Comparison of ENCODE assay signal across 17 mouse cellular contexts in genomic region chr9:108999167-108999526, GRCm38 (mm10). TPM values are rescaled to one million over a fixed set of nuclear protein-coding genes. Genes with fewer than 3 reads are reported as not detected.
DNase-seq lines count a peak whose midpoint lies in the region; ATAC-seq and TF ChIP-seq lines count a peak whose summit lies in the region.
"Had no signal": no experiment of that assay in that cellular context is flagged by ENCODE, and none has a peak within 500 bp of the region (broad histone marks: within the 10 kb centered on the region; RNA-seq: fewer than 3 reads in every experiment).

No protein-coding gene starts in this region.

- H3K36me3 ChIP-seq in hindbrain, postnatal 0 days (ENCODE audit: insufficient read depth, low read length), result no peaks in the 10 kb centered on the region; the same call in 1 of the 2 replicates
- H3K36me3 ChIP-seq in hindbrain, embryonic 14.5 days (replicated peaks; ENCODE audit: control insufficient read depth, insufficient read depth), result no peaks in the 10 kb centered on the region
- peaks cover 8% of the 10 kb centered on the region; the same call in 1 of the 2 replicates for H3K36me3 ChIP-seq in midbrain, postnatal 0 days (ENCODE audit: insufficient read depth, low read length)
- H3K36me3 ChIP-seq in midbrain, embryonic 13.5 days, result peaks cover 7% of the 10 kb centered on the region; the same call in 1 of the 2 replicates
- peaks cover 20% of the 10 kb centered on the region for H3K36me3 ChIP-seq in small intestine, adult 2 months (ENCODE audit: control insufficient read depth, insufficient read depth, low read length)

- H3K27ac ChIP-seq in hindbrain, postnatal 0 days, result 0 out of 2 replicates have a peak overlapping the region, but pooled peaks have one; percentile 36
- no peak overlapping the region for H3K27ac ChIP-seq in hindbrain, embryonic 14.5 days
- H3K27ac ChIP-seq in midbrain, postnatal 0 days (ENCODE audit: low read depth, low read length), result peak overlapping the region; percentile 38; the same call in 1 of the 2 replicates
- no peak overlapping the region for H3K27ac ChIP-seq in midbrain, embryonic 13.5 days
- peak overlapping the region; percentile 62 for H3K27ac ChIP-seq in small intestine, adult 2 months (ENCODE audit: insufficient read depth, low read depth, low read length)
- H3K27ac ChIP-seq: embryonic facial prominence, embryonic 12.5 days; neural tube, embryonic 13.5 days had no signal

- no peak for TF ChIP-seq POLR2A in small intestine, adult 2 months (IDR thresholded peaks at IDR 0.05; ENCODE audit: low read depth, low read length)

- no peak for ATAC-seq in hindbrain, postnatal 0 days
- ATAC-seq in hindbrain, embryonic 14.5 days (ENCODE audit: low FRiP score), result no peak
- no peak for ATAC-seq in midbrain, postnatal 0 days (ENCODE audit: low FRiP score)
- ATAC-seq in midbrain, embryonic 13.5 days, result no peak
- ATAC-seq: forebrain, embryonic 16.5 days; hindbrain, embryonic 16.5 days had no signal

- DNase-seq in hindbrain, postnatal 0 days (ENCODE audit: low spot score), result peak; percentile 16
- DNase-seq in hindbrain, embryonic 14.5 days (ENCODE audit: low spot score), result no peak
- no peak for DNase-seq in midbrain, postnatal 0 days (ENCODE audit: low spot score)
- DNase-seq in brain, adult 2 months (ENCODE audit: low read depth, low spot score), result peak; percentile 54
- DNase-seq in embryo, embryonic 9.5 days (ENCODE audit: extremely low spot score), result no peak
- DNase-seq in embryo, embryonic 10 days (ENCODE audit: low spot score), result no peak
- DNase-seq: gastrocnemius, postnatal 36 days; kidney, postnatal 14 days had no signal

- H3K9ac ChIP-seq in hindbrain, postnatal 0 days (replicated peaks; ENCODE audit: low read length), result no peak overlapping the region
- no peak overlapping the region for H3K9ac ChIP-seq in hindbrain, embryonic 14.5 days
- 0 out of 2 replicates have a peak overlapping the region, but pooled peaks have one; percentile 24 for H3K9ac ChIP-seq in midbrain, postnatal 0 days (replicated peaks; ENCODE audit: low read length, poor library complexity, severe bottlenecking)
- no peak overlapping the region for H3K9ac ChIP-seq in midbrain, embryonic 13.5 days (replicated peaks)
- H3K9ac ChIP-seq: embryonic facial prominence, embryonic 12.5 days had no signal

- H3K27me3 ChIP-seq in hindbrain, postnatal 0 days (ENCODE audit: insufficient read depth, low read length), result no peaks in the 10 kb centered on the region
- H3K27me3 ChIP-seq in hindbrain, embryonic 14.5 days (ENCODE audit: control insufficient read depth, insufficient read depth, low read length), result no peaks in the 10 kb centered on the region
- H3K27me3 ChIP-seq in midbrain, postnatal 0 days (ENCODE audit: insufficient read depth, low read length), result no peaks in the 10 kb centered on the region
- no peaks in the 10 kb centered on the region for H3K27me3 ChIP-seq in midbrain, embryonic 13.5 days
- no peaks in the 10 kb centered on the region for H3K27me3 ChIP-seq in small intestine, adult 2 months (ENCODE audit: control insufficient read depth, insufficient read depth, low read length)
- H3K27me3 ChIP-seq: embryonic facial prominence, embryonic 12.5 days; neural tube, embryonic 13.5 days had no signal

- no peak for TF ChIP-seq CTCF in hindbrain, postnatal 0 days (IDR thresholded peaks at IDR 0.05; ENCODE audit: low read depth)
- no peak for TF ChIP-seq CTCF in midbrain, postnatal 0 days (IDR thresholded peaks at IDR 0.05)
- no peak for TF ChIP-seq CTCF in small intestine, adult 2 months (IDR thresholded peaks at IDR 0.05; ENCODE audit: extremely low read depth, insufficient read length, insufficient replicate concordance, low read depth, low read length)

- peak overlapping the region; percentile 23; the same call in 1 of the 2 replicates for H3K4me2 ChIP-seq in hindbrain, postnatal 0 days (ENCODE audit: low read depth, low read length)
- no peak overlapping the region for H3K4me2 ChIP-seq in hindbrain, embryonic 14.5 days (replicated peaks)
- peak overlapping the region; percentile 15; the same call in 1 of the 2 replicates for H3K4me2 ChIP-seq in midbrain, postnatal 0 days (ENCODE audit: low read depth, low read length, poor library complexity, severe bottlenecking)
- no peak overlapping the region for H3K4me2 ChIP-seq in midbrain, embryonic 13.5 days (replicated peaks)
- H3K4me2 ChIP-seq: embryonic facial prominence, embryonic 12.5 days; midbrain, embryonic 11.5 days; neural tube, embryonic 13.5 days had no signal

- no peaks in the 10 kb centered on the region for H3K9me3 ChIP-seq in hindbrain, postnatal 0 days (ENCODE audit: low read length)
- H3K9me3 ChIP-seq in hindbrain, embryonic 14.5 days (ENCODE audit: control insufficient read depth, low read length), result no peaks in the 10 kb centered on the region
- no peaks in the 10 kb centered on the region for H3K9me3 ChIP-seq in midbrain, postnatal 0 days (ENCODE audit: low read length)
- no peaks in the 10 kb centered on the region for H3K9me3 ChIP-seq in midbrain, embryonic 13.5 days
- H3K9me3 ChIP-seq: embryonic facial prominence, embryonic 12.5 days; neural tube, embryonic 13.5 days had no signal

- no peaks in the 10 kb centered on the region for H3K4me1 ChIP-seq in hindbrain, postnatal 0 days (ENCODE audit: insufficient read depth, low read length)
- H3K4me1 ChIP-seq in hindbrain, embryonic 14.5 days (replicated peaks; ENCODE audit: control insufficient read depth, insufficient read depth, low read length), result no peaks in the 10 kb centered on the region
- no peaks in the 10 kb centered on the region for H3K4me1 ChIP-seq in midbrain, postnatal 0 days (ENCODE audit: insufficient read depth, low read length)
- H3K4me1 ChIP-seq in midbrain, embryonic 13.5 days (replicated peaks), result peaks cover 16% of the 10 kb centered on the region
- peaks cover 43% of the 10 kb centered on the region for H3K4me1 ChIP-seq in small intestine, adult 2 months (ENCODE audit: control insufficient read depth, insufficient read depth, insufficient read length, low read length)

- 62% methylated on average over 4 of the region's 4 CpGs for WGBS in hindbrain, postnatal 0 days
- 89% methylated on average over 4 of the region's 4 CpGs for WGBS in hindbrain, embryonic 14.5 days
- WGBS in midbrain, postnatal 0 days, result 80% methylated on average over 4 of the region's 4 CpGs
- 83% methylated on average over 4 of the region's 4 CpGs for WGBS in midbrain, embryonic 13.5 days
- 34% methylated on average over 4 of the region's 4 CpGs for WGBS in small intestine, adult 2 months

- no peak overlapping the region for H3K4me3 ChIP-seq in hindbrain, postnatal 0 days (ENCODE audit: low read length)
- no peak overlapping the region for H3K4me3 ChIP-seq in hindbrain, embryonic 14.5 days (replicated peaks; ENCODE audit: low read length)
- H3K4me3 ChIP-seq in midbrain, postnatal 0 days (ENCODE audit: low read depth, low read length), result no peak overlapping the region
- H3K4me3 ChIP-seq in midbrain, embryonic 13.5 days (replicated peaks), result no peak overlapping the region
- H3K4me3 ChIP-seq in small intestine, adult 2 months (ENCODE audit: low read depth, low read length), result no peak overlapping the region
- H3K4me3 ChIP-seq: embryonic facial prominence, embryonic 12.5 days; neural tube, embryonic 13.5 days had no signal

RNA-seq across cellular contexts. Expression of gene Pfkfb4, which starts 7.6 kb away (rescaled TPM):
- 58.3 and 63.1 TPM in 2 replicates for total RNA-seq in hindbrain, postnatal 0 days (2014; rRNA removed)
- 18.6 and 20.5 TPM in 2 replicates for polyA plus RNA-seq in hindbrain, postnatal 0 days (2015; fragmentation: Nextera tagmentation; extraction: Ambion mirVana)
- 22.5 and 23.9 TPM in 2 replicates for polyA plus RNA-seq in hindbrain, embryonic 14.5 days (2014; fragmentation: Nextera tagmentation; extraction: Ambion mirVana)
- total RNA-seq in midbrain, postnatal 0 days (2014; rRNA removed), result 46.1 and 51.7 TPM in 2 replicates
- 24.1 and 28.6 TPM in 2 replicates for polyA plus RNA-seq in midbrain, postnatal 0 days (2015; fragmentation: Nextera tagmentation; extraction: Ambion mirVana)
- polyA plus RNA-seq in midbrain, embryonic 13.5 days (2015; fragmentation: Nextera tagmentation; extraction: Ambion mirVana), result 24.4 and 30.6 TPM in 2 replicates
- 53.2 and 121 TPM in 2 replicates for polyA plus RNA-seq in small intestine, adult 2 months (2012; rRNA removed)

RNA-seq across cellular contexts. Expression of gene Ucn2, which starts 13.3 kb away (rescaled TPM):
- 0.58 TPM in 1 of 2 replicates, not detected in the other for total RNA-seq in hindbrain, postnatal 0 days (2014; rRNA removed)
- polyA plus RNA-seq in hindbrain, postnatal 0 days (2015; fragmentation: Nextera tagmentation; extraction: Ambion mirVana), result not detected in 2 replicates
- polyA plus RNA-seq in hindbrain, embryonic 14.5 days (2014; fragmentation: Nextera tagmentation; extraction: Ambion mirVana), result 0.23 TPM in 1 of 2 replicates, not detected in the other
- total RNA-seq in midbrain, postnatal 0 days (2014; rRNA removed), result not detected in 2 replicates
- not detected in 2 replicates for polyA plus RNA-seq in midbrain, postnatal 0 days (2015; fragmentation: Nextera tagmentation; extraction: Ambion mirVana)
- not detected in 2 replicates for polyA plus RNA-seq in midbrain, embryonic 13.5 days (2015; fragmentation: Nextera tagmentation; extraction: Ambion mirVana)
- polyA plus RNA-seq in small intestine, adult 2 months (2012; rRNA removed), result 0.23 and 0.56 TPM in 2 replicates
- total RNA-seq: liver, adult 2 months had no signal
- polyA plus RNA-seq: forebrain, embryonic 16.5 days; heart, embryonic 16.5 days; hindbrain, embryonic 16.5 days; liver, adult 2 months; neural tube, embryonic 13.5 days had no signal

RNA-seq across cellular contexts. Expression of gene Shisa5, which starts 39.2 kb away (rescaled TPM):
- 77.8 and 90.6 TPM in 2 replicates for total RNA-seq in hindbrain, postnatal 0 days (2014; rRNA removed)
- polyA plus RNA-seq in hindbrain, postnatal 0 days (2015; fragmentation: Nextera tagmentation; extraction: Ambion mirVana), result 74.5 and 77.6 TPM in 2 replicates
- 57.9 and 60.9 TPM in 2 replicates for polyA plus RNA-seq in hindbrain, embryonic 14.5 days (2014; fragmentation: Nextera tagmentation; extraction: Ambion mirVana)
- total RNA-seq in midbrain, postnatal 0 days (2014; rRNA removed), result 79.7 and 80.6 TPM in 2 replicates
- 75.0 and 89.3 TPM in 2 replicates for polyA plus RNA-seq in midbrain, postnatal 0 days (2015; fragmentation: Nextera tagmentation; extraction: Ambion mirVana)
- 43.7 and 44.3 TPM in 2 replicates for polyA plus RNA-seq in midbrain, embryonic 13.5 days (2015; fragmentation: Nextera tagmentation; extraction: Ambion mirVana)
- 406 and 675 TPM in 2 replicates for polyA plus RNA-seq in small intestine, adult 2 months (2012; rRNA removed)

RNA-seq across cellular contexts. Expression of gene Col7a1, which starts 45.8 kb away (rescaled TPM):
- 1.9 and 2.0 TPM in 2 replicates for total RNA-seq in hindbrain, postnatal 0 days (2014; rRNA removed)
- polyA plus RNA-seq in hindbrain, postnatal 0 days (2015; fragmentation: Nextera tagmentation; extraction: Ambion mirVana), result 0.69 and 1.8 TPM in 2 replicates
- polyA plus RNA-seq in hindbrain, embryonic 14.5 days (2014; fragmentation: Nextera tagmentation; extraction: Ambion mirVana), result 1.3 and 3.0 TPM in 2 replicates
- total RNA-seq in midbrain, postnatal 0 days (2014; rRNA removed), result 1.7 and 4.5 TPM in 2 replicates
- 0.71 and 1.5 TPM in 2 replicates for polyA plus RNA-seq in midbrain, postnatal 0 days (2015; fragmentation: Nextera tagmentation; extraction: Ambion mirVana)
- 1.7 and 1.8 TPM in 2 replicates for polyA plus RNA-seq in midbrain, embryonic 13.5 days (2015; fragmentation: Nextera tagmentation; extraction: Ambion mirVana)
- 3.4 and 9.7 TPM in 2 replicates for polyA plus RNA-seq in small intestine, adult 2 months (2012; rRNA removed)

Comparison
In these comparisons a context has a peak if more than half of its experiments do, and no peak if none do; other contexts are left out.
1. DNase-seq: peak in hindbrain, postnatal 0 days (single experiment) and brain, adult 2 months (single experiment); none in hindbrain, embryonic 14.5 days (single experiment), midbrain, postnatal 0 days (single experiment), embryo, embryonic 9.5 days (single experiment) and embryo, embryonic 10 days (single experiment).
2. H3K27ac ChIP-seq: peak in hindbrain, postnatal 0 days (single experiment), midbrain, postnatal 0 days (single experiment) and small intestine, adult 2 months (single experiment); none in hindbrain, embryonic 14.5 days (single experiment) and midbrain, embryonic 13.5 days (single experiment).
3. H3K4me2 ChIP-seq: peak in hindbrain, postnatal 0 days (single experiment) and midbrain, postnatal 0 days (single experiment); none in hindbrain, embryonic 14.5 days (single experiment) and midbrain, embryonic 13.5 days (single experiment).